Mouse (Mus musculus): Measurements from ENCODE around the gene Plekha7.
A peak's percentile ranks its signal among the peaks of the same experiment; 100 is the strongest.

Gene Plekha7

GRCm38 (mm10) chr7:116187521-116187920 lies 120.7 kb downstream of the Plekha7 start:
- no peak for DNase-seq (ENCODE audit: low spot score in 2 of 2)

- no peak for DNase-seq (ENCODE audit: low spot score in 2 of 2)
These were observed 121.3 kb downstream of the Plekha7 start for GRCm38 (mm10) chr7:116186847-116187246.

GRCm38 (mm10) chr7:116186156-116186555 lies 122.0 kb downstream of the Plekha7 start:
- no peak for DNase-seq (ENCODE audit: low spot score in 2 of 2)

GRCm38 (mm10) chr7:116184358-116185057 lies 123.7 kb downstream of the Plekha7 start:
- DNase-seq (ENCODE audit: low spot score in 2 of 2): no peak

GRCm38 (mm10) chr7:116182451-116182850 lies 125.7 kb downstream of the Plekha7 start:
- no peak for DNase-seq (ENCODE audit: low spot score in 2 of 2)

- no peak for DNase-seq (ENCODE audit: low spot score in 2 of 2)
These were observed 126.7 kb downstream of the Plekha7 start for GRCm38 (mm10) chr7:116181444-116181946.

- no peak for DNase-seq (ENCODE audit: low spot score in 2 of 2)
These were observed 129.3 kb downstream of the Plekha7 start for GRCm38 (mm10) chr7:116178916-116179315.

GRCm38 (mm10) chr7:116172774-116173173 lies 135.4 kb downstream of the Plekha7 start:
- DNase-seq (ENCODE audit: low spot score in 2 of 2): no peak

- DNase-seq (ENCODE audit: low spot score in 2 of 2): no peak
These were observed 138.8 kb downstream of the Plekha7 start for GRCm38 (mm10) chr7:116169426-116169825.

GRCm38 (mm10) chr7:116168224-116168623 lies 140.0 kb downstream of the Plekha7 start:
- DNase-seq (ENCODE audit: low spot score in 2 of 2): no peak

GRCm38 (mm10) chr7:116164232-116164631 lies 143.9 kb downstream of the Plekha7 start:
- no peak for DNase-seq (ENCODE audit: low spot score in 2 of 2)

GRCm38 (mm10) chr7:116161544-116161943 lies 146.6 kb downstream of the Plekha7 start:
- peak in 1 of 2 experiments; percentile 35 for DNase-seq (ENCODE audit: low spot score in 2 of 2)

- DNase-seq (ENCODE audit: low spot score in 2 of 2): no peak
These were observed 151.4 kb downstream of the Plekha7 start for GRCm38 (mm10) chr7:116156894-116157143.

- DNase-seq (ENCODE audit: low spot score in 2 of 2): no peak
These were observed 151.9 kb downstream of the Plekha7 start for GRCm38 (mm10) chr7:116156072-116156893.

GRCm38 (mm10) chr7:116153781-116154368 lies 154.3 kb downstream of the Plekha7 start:
- DNase-seq (ENCODE audit: low spot score in 2 of 2): no peak

- no peak for DNase-seq (ENCODE audit: low spot score in 2 of 2)
These were observed 158.6 kb downstream of the Plekha7 start for GRCm38 (mm10) chr7:116149568-116149967.

GRCm38 (mm10) chr7:116147114-116147513 lies 161.1 kb downstream of the Plekha7 start:
- no peak for DNase-seq (ENCODE audit: low spot score in 2 of 2)

- DNase-seq (ENCODE audit: low spot score in 2 of 2): no peak
These were observed 163.1 kb downstream of the Plekha7 start for GRCm38 (mm10) chr7:116145030-116145429.

- no peak for DNase-seq (ENCODE audit: low spot score in 2 of 2)
These were observed 170.5 kb downstream of the Plekha7 start for GRCm38 (mm10) chr7:116137671-116138070.

- no peak for DNase-seq (ENCODE audit: low spot score in 2 of 2)
These were observed 171.0 kb downstream of the Plekha7 start for GRCm38 (mm10) chr7:116137149-116137548.

GRCm38 (mm10) chr7:116134413-116135292 lies 173.5 kb downstream of the Plekha7 start:
- DNase-seq (ENCODE audit: low spot score in 2 of 2): no peak

- peak; percentile 8 to 57 for DNase-seq (ENCODE audit: low spot score in 2 of 2)
These were observed 176.1 kb downstream of the Plekha7 start for GRCm38 (mm10) chr7:116132078-116132477.

All from thymus, postnatal 10 days (tissue).